Mouse (Mus musculus) small intestine, adult 2 months (tissue): ENCODE data around the gene G3bp1.

Experiments used
- CTCF ChIP-seq: fragments of 200-500 bp; IDR thresholded peaks from 2 replicates; pipeline ENCODE4 v1.5.1; 2012; ENCODE audit warnings: low read depth, mild to moderate bottlenecking, control low read depth, inconsistent platforms, low read length, moderate library complexity, mixed read lengths; ENCODE audit not compliant: insufficient replicate concordance, insufficient read length; ENCODE audit errors: extremely low read depth
- POLR2A ChIP-seq: fragments of 200-500 bp; IDR thresholded peaks from 2 replicates; pipeline ENCODE4 v1.6.1; 2012; ENCODE audit warnings: low read depth, mild to moderate bottlenecking, control low read depth, inconsistent platforms, low read length, moderate library complexity

- TF ChIP-seq CTCF (no peak), POLR2A (no peak)
Measured at GRCm38 (mm10) chr11:55462149-55462548, 7.3 kb upstream of the G3bp1 start.
